Mouse (Mus musculus): ENCODE results near the gene Zfp758. TPM values are rescaled to one million over a fixed set of nuclear protein-coding genes. Genes with fewer than 3 reads are reported as not detected.
A peak's percentile ranks its signal among the peaks of the same experiment; 100 is the strongest.

Zfp758 gene
- polyA plus RNA-seq, 1 experiment from 2014 or later = 5.7 TPM

DNA sequence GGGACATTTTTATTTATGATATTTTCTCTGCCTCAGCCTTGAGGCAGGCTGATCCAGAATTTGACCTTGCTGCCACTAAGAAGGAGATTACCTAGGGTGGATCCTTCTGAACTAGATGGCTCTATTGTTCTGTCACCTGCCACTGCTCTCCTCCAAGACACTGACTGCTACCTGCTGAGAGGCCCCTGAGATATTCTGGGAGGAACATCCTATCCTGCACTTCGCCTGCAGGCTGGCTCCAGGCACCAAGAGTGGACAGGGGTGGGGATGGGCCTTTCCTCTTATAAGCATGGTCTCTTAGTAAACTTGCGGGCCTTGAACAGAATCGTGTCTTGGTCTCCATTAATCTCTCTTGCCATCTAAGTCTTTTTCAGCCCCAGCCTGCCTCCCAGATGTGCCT, 2.6 kb downstream of the Zfp758 start:
- Histone ChIP-seq H3K9ac (ENCODE audit: low read depth, low read length) (no peak overlapping the region), H3K9me3 (ENCODE audit: control insufficient read depth) (peaks cover 3% of the 10 kb centered on the region; the same call in 1 of the 2 replicates), H3K4me2 (replicated peaks; ENCODE audit: low read depth) (no peak overlapping the region), H3K4me3 (ENCODE audit: low read depth, low read length) (no peak overlapping the region), H3K27me3 (replicated peaks; ENCODE audit: control insufficient read depth, insufficient read depth, low read length) (no peaks in the 10 kb centered on the region), H3K4me1 (replicated peaks; ENCODE audit: control insufficient read depth, insufficient read depth, low read length) (no peaks in the 10 kb centered on the region), H3K27ac (ENCODE audit: low read depth, low read length) (no peak overlapping the region), H3K36me3 (ENCODE audit: control insufficient read depth, insufficient read depth) (peaks cover 11% of the 10 kb centered on the region; the same call in 1 of the 2 replicates)
- WGBS = 93% methylated on average over 3 of the region's 3 CpGs
- no peak for ATAC-seq
- no peak for TF ChIP-seq CTCF (IDR thresholded peaks at IDR 0.05; ENCODE audit: low read depth)

GRCm38 (mm10) chr17:22410756-22411155, 49.5 kb downstream of the Zfp758 start:
- peak; percentile 73 for TF ChIP-seq CTCF (IDR thresholded peaks at IDR 0.05; ENCODE audit: low read depth)
- H3K27ac ChIP-seq (ENCODE audit: low read depth, low read length) = no peak overlapping the region
- H3K9ac ChIP-seq (ENCODE audit: low read depth, low read length) = no peak overlapping the region
- H3K27me3 ChIP-seq (replicated peaks; ENCODE audit: control insufficient read depth, insufficient read depth, low read length) = no peaks in the 10 kb centered on the region
- H3K4me2 ChIP-seq (replicated peaks; ENCODE audit: low read depth) = no peak overlapping the region
- WGBS = 77% methylated on average over 2 of the region's 2 CpGs
- no peak for ATAC-seq
- H3K4me3 ChIP-seq (ENCODE audit: low read depth, low read length) = no peak overlapping the region
- no peaks in the 10 kb centered on the region for H3K36me3 ChIP-seq (ENCODE audit: control insufficient read depth, insufficient read depth)
- no peaks in the 10 kb centered on the region for H3K9me3 ChIP-seq (ENCODE audit: control insufficient read depth)
- no peaks in the 10 kb centered on the region for H3K4me1 ChIP-seq (replicated peaks; ENCODE audit: control insufficient read depth, insufficient read depth, low read length)

DNA sequence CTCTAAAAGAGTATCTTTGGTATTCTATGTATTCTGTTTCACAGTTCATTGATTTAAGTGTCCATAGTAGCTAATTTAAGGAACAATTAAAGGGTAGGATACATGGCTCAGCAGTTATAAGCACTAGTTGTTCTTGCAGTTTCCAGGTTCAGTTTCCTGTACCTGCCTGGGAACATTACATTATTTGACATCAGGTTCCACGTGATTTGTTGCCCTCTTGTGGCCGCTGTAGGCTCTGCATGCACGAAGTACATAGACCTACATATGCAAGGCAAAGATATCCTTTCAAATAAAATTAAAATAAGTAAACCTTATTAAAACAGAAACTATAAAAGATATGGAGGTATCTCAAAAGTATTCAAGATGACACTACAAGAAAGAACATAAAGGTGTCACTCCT, 56.3 kb downstream of the Zfp758 start:
- H3K9me3 ChIP-seq (ENCODE audit: control insufficient read depth) = no peaks in the 10 kb centered on the region
- TF ChIP-seq CTCF (IDR thresholded peaks at IDR 0.05; ENCODE audit: low read depth) = peak; percentile 85
- H3K27me3 ChIP-seq (replicated peaks; ENCODE audit: control insufficient read depth, insufficient read depth, low read length) = no peaks in the 10 kb centered on the region
- H3K9ac ChIP-seq (ENCODE audit: low read depth, low read length) = no peak overlapping the region
- WGBS = under 1% methylated on average over 3 of the region's 3 CpGs
- no peaks in the 10 kb centered on the region for H3K4me1 ChIP-seq (replicated peaks; ENCODE audit: control insufficient read depth, insufficient read depth, low read length)
- no peak overlapping the region for H3K4me2 ChIP-seq (replicated peaks; ENCODE audit: low read depth)
- no peak overlapping the region for H3K4me3 ChIP-seq (ENCODE audit: low read depth, low read length)
- no peaks in the 10 kb centered on the region for H3K36me3 ChIP-seq (ENCODE audit: control insufficient read depth, insufficient read depth)
- no peak overlapping the region for H3K27ac ChIP-seq (ENCODE audit: low read depth, low read length)
- peak; percentile 63; the same call in 1 of the 2 replicates for ATAC-seq

DNA sequence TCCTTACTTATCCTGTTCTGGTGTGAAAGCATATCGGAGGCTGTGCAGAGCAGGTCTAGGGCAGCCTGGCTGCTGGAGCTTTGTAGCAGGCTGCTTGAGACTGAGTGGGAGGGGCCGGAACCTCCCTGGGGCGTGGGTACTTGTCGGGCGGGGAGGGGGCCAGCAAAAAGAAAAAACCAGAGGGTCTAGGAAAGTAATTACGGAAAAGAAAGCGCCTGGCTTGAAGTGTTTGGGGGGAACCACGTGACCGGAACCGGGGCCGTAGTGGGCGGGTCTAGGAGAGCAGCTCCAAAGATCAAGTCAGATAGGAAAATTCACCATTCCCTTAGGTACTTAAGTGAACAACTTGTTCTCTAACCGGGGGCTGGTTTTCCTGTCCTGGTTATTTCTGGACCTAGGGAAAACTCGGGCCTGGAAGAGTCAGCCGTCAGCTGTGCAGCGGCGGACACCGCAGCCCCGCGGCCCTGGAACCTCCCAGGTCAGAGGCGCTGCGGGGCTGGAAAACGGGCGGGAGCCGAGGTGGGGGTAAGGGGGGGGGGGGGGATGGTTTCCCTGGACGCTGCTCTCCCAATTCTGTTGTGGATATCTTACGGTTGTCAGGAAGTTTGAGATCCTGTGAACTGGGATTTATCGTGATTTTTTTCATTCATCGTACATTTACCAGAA, 62.8 kb downstream of the Zfp758 start, which contains the start of gene Zfp946:
Gene Zfp946, plus strand, starts transcription at position 271 of the 666 bp plus-strand sequence.
- peak; percentile 94 for ATAC-seq
- WGBS = 1% methylated on average over 29 of the region's 29 CpGs
- Histone ChIP-seq H3K4me1 (replicated peaks; ENCODE audit: control insufficient read depth, insufficient read depth, low read length) (no peaks in the 10 kb centered on the region), H3K27me3 (replicated peaks; ENCODE audit: control insufficient read depth, insufficient read depth, low read length) (no peaks in the 10 kb centered on the region), H3K4me2 (replicated peaks; ENCODE audit: low read depth) (peak within 1 kb of the TSS; percentile 72), H3K27ac (ENCODE audit: low read depth, low read length) (peak within 1 kb of the TSS; percentile 80), H3K9ac (ENCODE audit: low read depth, low read length) (peak within 1 kb of the TSS; percentile 73), H3K9me3 (ENCODE audit: control insufficient read depth) (no peaks in the 10 kb centered on the region), H3K4me3 (ENCODE audit: low read depth, low read length) (peak within 1 kb of the TSS; percentile 69), H3K36me3 (ENCODE audit: control insufficient read depth, insufficient read depth) (no peaks in the 10 kb centered on the region)
- no peak for TF ChIP-seq CTCF (IDR thresholded peaks at IDR 0.05; ENCODE audit: low read depth)

- Histone ChIP-seq H3K9me3 (ENCODE audit: control insufficient read depth) (no peaks in the 10 kb centered on the region), H3K27me3 (replicated peaks; ENCODE audit: control insufficient read depth, insufficient read depth, low read length) (no peaks in the 10 kb centered on the region), H3K9ac (ENCODE audit: low read depth, low read length) (peak overlapping the region; percentile 73), H3K4me3 (ENCODE audit: low read depth, low read length) (peak overlapping the region; percentile 69), H3K36me3 (ENCODE audit: control insufficient read depth, insufficient read depth) (0 out of 2 replicates have a peak, but pooled peaks cover under 1% of the 10 kb centered on the region), H3K4me2 (replicated peaks; ENCODE audit: low read depth) (peak overlapping the region; percentile 72), H3K4me1 (replicated peaks; ENCODE audit: control insufficient read depth, insufficient read depth, low read length) (no peaks in the 10 kb centered on the region), H3K27ac (ENCODE audit: low read depth, low read length) (peak overlapping the region; percentile 80)
- WGBS = 2% methylated on average over 12 of the region's 12 CpGs
- no peak for TF ChIP-seq CTCF (IDR thresholded peaks at IDR 0.05; ENCODE audit: low read depth)
- ATAC-seq = peak; percentile 63
Observed at GRCm38 (mm10) chr17:22424636-22425354, 63.5 kb downstream of the Zfp758 start.

Other genes with a start within 250 kb of the Zfp758 start
- 2.3 and 2.6 TPM in 2 replicates for gene Zfp947, start 195.3 kb upstream of the Zfp758 start, polyA plus RNA-seq (2015; fragmentation: Nextera tagmentation; extraction: Ambion mirVana)
- gene Zfp994, start 135.8 kb upstream of the Zfp758 start, polyA plus RNA-seq (2015; fragmentation: Nextera tagmentation; extraction: Ambion mirVana) = 3.6 TPM in 2 replicates
- 11.3 and 12.4 TPM in 2 replicates for gene CT030661.1, start 46.6 kb upstream of the Zfp758 start, polyA plus RNA-seq (2015; fragmentation: Nextera tagmentation; extraction: Ambion mirVana)
- 9.6 TPM in 2 replicates for gene Zfp944, start 53 bp upstream of the Zfp758 start, polyA plus RNA-seq (2015; fragmentation: Nextera tagmentation; extraction: Ambion mirVana)
- 11.2 and 11.4 TPM in 2 replicates for gene Zfp946, start 62.8 kb downstream of the Zfp758 start, polyA plus RNA-seq (2015; fragmentation: Nextera tagmentation; extraction: Ambion mirVana)
- not detected in 2 replicates for gene Vmn2r111, start 212.0 kb downstream of the Zfp758 start, polyA plus RNA-seq (2015; fragmentation: Nextera tagmentation; extraction: Ambion mirVana)
- gene Vmn2r112, start 239.5 kb downstream of the Zfp758 start, polyA plus RNA-seq (2015; fragmentation: Nextera tagmentation; extraction: Ambion mirVana) = not detected in 2 replicates

All from intestine, postnatal 0 days (tissue).